Mouse (Mus musculus): Measurements from ENCODE around the gene AC161166.1. TPM values are rescaled to one million over a fixed set of nuclear protein-coding genes. Genes with fewer than 3 reads are reported as not detected.

AC161166.1 gene
- total RNA-seq, 2 experiments from 2014 or later = not detected

GRCm38 (mm10) chr7:24461376-24462051, 50.7 kb downstream of the AC161166.1 start:
- DNase-seq = no peak
- TF ChIP-seq CTCF (IDR thresholded peaks at IDR 0.05) = no peak
- intact Hi-C loops (cut with DNase I) = no loop called here
- peak overlapping the region; percentile 57 for H3K27ac ChIP-seq
- no peak overlapping the region for H3K4me3 ChIP-seq

Other genes with a start within 250 kb of the AC161166.1 start
- gene Zfp93, start 242.0 kb downstream of the AC161166.1 start, total RNA-seq (2021) = 1 to 10 TPM; 4.3 to 5.9 TPM
- 1 to 10 TPM; 2.6 to 4.1 TPM for gene Zfp61, start 211.2 kb downstream of the AC161166.1 start, total RNA-seq (2021)
- 1 to 10 TPM; 2.4 to 2.5 TPM for gene Zfp94, start 195.8 kb downstream of the AC161166.1 start, total RNA-seq (2021)
- gene Tescl, start 178.5 kb downstream of the AC161166.1 start, total RNA-seq (2021) = not detected
- not detected for gene Lypd5, start 163.3 kb downstream of the AC161166.1 start, total RNA-seq (2021)
- under 1 TPM; 0.25 to 0.64 TPM for gene Kcnn4, start 142.2 kb downstream of the AC161166.1 start, total RNA-seq (2021)
- gene Smg9, start 112.8 kb downstream of the AC161166.1 start, total RNA-seq (2021) = 10 to 100 TPM in 1 of 2 experiments, 1 to 10 TPM in 1; 9.4 to 10.2 TPM
- not detected for gene Irgc1, start 60.2 kb downstream of the AC161166.1 start, total RNA-seq (2021)
- 1 to 10 TPM in 1 of 2 experiments, under 1 TPM in 1; 0.89 to 1.3 TPM for gene Plaur, start 50.0 kb downstream of the AC161166.1 start, total RNA-seq (2021)
- 1 to 10 TPM; 2.4 to 2.8 TPM for gene Cadm4, start 30.4 kb downstream of the AC161166.1 start, total RNA-seq (2021)
- gene Zfp428, start 5.4 kb downstream of the AC161166.1 start, total RNA-seq (2021) = 1 to 10 TPM; 3.5 to 6.5 TPM
- 10 to 100 TPM; 11.5 to 16.1 TPM for gene Irgq, start 18.2 kb upstream of the AC161166.1 start, total RNA-seq (2021)
- gene Pinlyp, start 33.7 kb upstream of the AC161166.1 start, total RNA-seq (2021) = not detected
- 10 to 100 TPM; 18.3 to 18.5 TPM for gene Xrcc1, start 33.8 kb upstream of the AC161166.1 start, total RNA-seq (2021)
- gene Ethe1, start 75.1 kb upstream of the AC161166.1 start, total RNA-seq (2021) = 10 to 100 TPM; 22.0 to 27.4 TPM
- gene Zfp575, start 75.2 kb upstream of the AC161166.1 start, total RNA-seq (2021) = under 1 TPM in 1 of 2 experiments, not detected in 1; 0.17 TPM
- under 1 TPM; 0.54 to 0.59 TPM for gene Phldb3, start 98.3 kb upstream of the AC161166.1 start, total RNA-seq (2021)
- gene Lypd3, start 124.1 kb upstream of the AC161166.1 start, total RNA-seq (2021) = not detected
- gene Tex101, start 164.2 kb upstream of the AC161166.1 start, total RNA-seq (2021) = not detected
- gene BC049730, start 196.8 kb upstream of the AC161166.1 start, total RNA-seq (2021) = not detected
- not detected for gene Gm4763, start 214.5 kb upstream of the AC161166.1 start, total RNA-seq (2021)
- not detected for gene Cd177, start 247.9 kb upstream of the AC161166.1 start, total RNA-seq (2021)

Measured in gastrocnemius, adult 2 months (tissue).